Mouse (Mus musculus) liver, adult 2 months (tissue): ENCODE results near the gene Trim16.

Experiments used
- CTCF ChIP-seq: fragments of 200-500 bp; IDR thresholded peaks from 2 replicates; pipeline ENCODE4 v1.5.1; 2011; ENCODE audit warnings: low read depth, low read length, control low read depth
- POLR2A ChIP-seq: fragments of 200-500 bp; IDR thresholded peaks from 2 replicates; pipeline ENCODE4 v1.6.1; 2011; ENCODE audit warnings: low read length, control low read depth; ENCODE audit not compliant: insufficient read depth; ENCODE audit errors: extremely low read depth

DNA sequence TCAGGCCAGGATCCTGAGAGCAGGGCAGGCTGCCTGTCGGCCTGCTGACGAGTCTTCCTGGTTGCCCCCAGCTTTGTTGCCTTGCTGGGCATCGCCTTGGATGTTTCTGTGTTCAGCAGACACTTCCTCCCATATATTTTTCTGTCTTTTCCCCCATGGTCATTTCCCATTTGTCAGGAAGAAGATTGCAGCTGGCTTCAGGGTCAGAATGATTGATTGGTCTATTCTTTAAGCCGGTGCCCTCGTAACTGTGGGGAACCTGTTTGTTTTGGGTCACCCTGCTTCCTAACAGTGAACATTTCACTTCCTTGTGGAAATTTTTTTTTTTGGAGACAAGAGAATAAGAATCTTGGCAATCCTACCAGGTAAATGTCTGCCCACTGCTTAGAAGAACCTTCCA is 65.3 kb downstream of the Trim16 start:
- TF ChIP-seq CTCF (no peak), POLR2A (no peak)
